Mouse (Mus musculus) embryo, embryonic 11.5 days (tissue): ENCODE data around the gene Lman1l.

Source experiments
- DNase-seq: peaks from one replicate; pipeline ENCODE4 v3.0.0-alpha.2; 2012; ENCODE audit warnings: low read depth, low spot score

Lman1l gene

DNA sequence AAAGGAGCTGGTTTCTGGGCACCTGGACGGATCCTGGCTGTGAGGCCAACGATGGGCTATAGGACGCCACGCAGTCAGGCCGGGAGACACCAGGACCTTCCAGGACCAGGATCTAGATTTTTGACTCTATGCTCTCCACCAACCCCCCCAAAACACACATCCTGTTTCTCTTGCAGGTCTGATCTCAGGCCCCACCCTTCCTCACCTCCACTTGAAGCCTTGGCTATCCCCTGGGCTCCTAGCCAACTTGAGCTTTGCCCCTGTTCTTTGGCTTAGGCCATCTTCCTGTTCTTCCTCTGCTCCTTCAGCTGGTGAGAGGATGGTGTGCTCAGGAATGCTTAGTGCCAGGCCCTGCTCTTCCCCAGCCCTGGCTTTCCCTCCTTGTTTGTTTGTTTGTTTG lies at the start of gene Lman1l:
TSS of gene Lman1l (minus strand) at position 101 of the 400 bp plus-strand sequence.
- no peak for DNase-seq

DNA sequence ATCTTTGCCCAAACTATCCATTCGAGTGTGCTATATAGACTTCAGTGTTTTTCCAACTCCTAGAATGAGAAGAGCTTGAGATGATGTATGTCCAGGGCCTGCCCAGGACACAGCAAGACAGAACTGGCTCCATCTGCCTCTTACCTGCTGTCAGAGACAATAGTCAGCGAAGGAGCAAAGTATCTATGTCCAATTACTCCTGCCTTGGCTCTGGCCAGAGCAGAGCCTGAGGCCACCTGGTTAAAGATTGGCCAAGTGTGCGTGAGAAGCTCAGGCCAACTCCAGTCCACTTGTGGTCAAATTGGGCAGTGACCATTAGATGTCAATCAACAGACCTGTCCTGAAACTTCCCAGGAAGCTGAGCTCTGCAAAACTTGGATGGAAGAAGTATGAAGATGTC lies 49.0 kb upstream of the Lman1l start:
- no peak for DNase-seq

DNA sequence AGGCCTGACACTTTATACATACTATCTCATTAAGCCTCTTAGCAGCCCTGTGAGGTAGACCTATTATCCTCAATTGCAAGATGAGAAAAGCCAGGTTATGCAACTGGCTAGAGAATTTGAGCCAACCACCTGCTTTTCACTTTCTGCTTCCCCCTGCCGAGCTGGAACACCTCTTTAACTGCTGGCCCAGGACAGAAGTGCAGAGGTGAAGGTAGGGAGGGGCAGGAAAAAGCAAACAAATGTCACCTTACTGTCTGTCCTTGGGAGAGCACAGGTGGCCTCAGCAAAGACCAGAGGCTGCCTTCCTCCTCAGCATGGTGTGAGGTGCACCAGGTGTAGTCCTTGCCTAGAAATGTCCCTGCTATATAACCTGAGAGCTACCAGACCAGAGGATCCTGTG lies 47.7 kb upstream of the Lman1l start:
- DNase-seq = no peak

DNA sequence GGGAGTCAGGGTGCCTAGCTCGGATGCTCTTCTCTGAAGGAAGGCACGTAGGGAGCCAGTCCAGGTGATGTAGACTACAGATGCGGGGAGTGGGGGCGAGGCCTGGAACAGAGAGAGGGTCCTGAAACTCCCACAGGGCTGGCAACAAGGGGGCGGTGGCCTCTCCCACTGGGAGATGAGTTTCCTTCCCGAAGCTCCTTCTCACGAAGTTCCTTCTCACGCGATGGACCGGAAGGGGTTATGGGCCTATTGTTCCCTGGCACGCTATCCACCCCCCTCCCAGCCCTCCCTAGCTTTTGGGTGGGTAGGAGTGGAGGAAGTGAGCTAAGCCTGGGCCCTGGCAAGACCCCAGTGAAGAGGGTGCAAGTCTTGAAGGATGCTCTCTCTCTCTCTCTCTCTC lies 47.2 kb upstream of the Lman1l start:
- no peak for DNase-seq

DNA sequence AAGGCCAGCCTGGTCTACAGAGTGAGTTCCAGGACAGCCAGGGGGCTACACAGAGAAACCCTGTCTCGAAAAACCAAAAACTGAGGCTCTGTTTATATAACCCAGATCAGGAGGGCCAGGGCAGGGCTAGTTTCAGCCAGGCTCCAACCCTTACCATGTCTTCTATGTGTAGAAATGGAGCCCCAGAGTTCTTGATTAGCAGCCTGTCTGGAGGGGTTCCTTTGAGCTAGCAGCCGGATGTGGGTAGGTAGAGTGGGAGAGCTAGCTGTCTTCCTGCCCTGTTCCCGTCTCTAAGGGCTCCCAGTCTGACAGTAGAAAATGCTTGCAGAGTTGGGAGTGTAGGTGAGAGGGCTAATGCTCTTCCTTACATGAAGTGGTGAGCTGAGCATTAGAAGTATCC lies 46.6 kb upstream of the Lman1l start:
- no peak for DNase-seq

DNA sequence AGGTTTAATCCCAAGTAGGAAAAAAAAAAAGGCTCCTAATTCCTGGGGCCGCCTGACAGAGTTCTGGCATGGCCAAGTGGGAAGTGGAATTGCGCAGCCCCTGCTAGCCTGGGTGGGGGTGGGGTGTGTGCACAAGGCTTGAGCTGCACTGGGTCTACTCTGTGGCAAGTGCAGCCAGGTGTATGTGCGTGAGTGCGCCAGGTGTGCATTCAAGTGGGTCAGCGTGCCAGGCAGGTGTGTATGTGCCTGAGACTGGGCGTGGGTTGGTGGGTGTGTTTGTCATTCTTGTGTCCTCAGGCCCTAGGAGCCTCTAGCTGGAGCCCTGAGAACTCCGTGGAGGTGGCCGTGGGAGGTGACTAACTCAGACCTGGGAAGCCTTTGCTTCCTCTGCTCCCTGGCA lies 46.0 kb upstream of the Lman1l start:
- no peak for DNase-seq

DNA sequence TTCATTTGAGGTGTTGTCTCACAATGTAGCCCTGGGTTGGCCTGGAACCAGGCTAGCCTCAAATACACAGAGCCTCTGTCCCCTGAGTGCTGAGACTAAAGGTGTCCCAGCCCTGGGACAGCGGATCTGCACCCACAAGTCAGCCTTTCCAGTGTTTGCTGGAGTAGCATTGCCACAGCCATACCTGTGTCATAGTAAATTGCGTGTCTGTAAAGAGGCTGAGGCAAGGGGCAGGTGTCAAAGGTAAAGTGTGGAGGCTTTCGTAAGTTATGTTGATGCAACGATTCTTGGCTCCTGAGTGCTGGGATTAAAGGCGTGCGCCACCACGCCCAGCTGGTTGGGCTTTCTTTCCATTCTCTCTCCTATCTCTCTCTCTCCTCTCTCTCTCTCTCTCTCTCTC lies 44.0 kb upstream of the Lman1l start:
- no peak for DNase-seq

DNA sequence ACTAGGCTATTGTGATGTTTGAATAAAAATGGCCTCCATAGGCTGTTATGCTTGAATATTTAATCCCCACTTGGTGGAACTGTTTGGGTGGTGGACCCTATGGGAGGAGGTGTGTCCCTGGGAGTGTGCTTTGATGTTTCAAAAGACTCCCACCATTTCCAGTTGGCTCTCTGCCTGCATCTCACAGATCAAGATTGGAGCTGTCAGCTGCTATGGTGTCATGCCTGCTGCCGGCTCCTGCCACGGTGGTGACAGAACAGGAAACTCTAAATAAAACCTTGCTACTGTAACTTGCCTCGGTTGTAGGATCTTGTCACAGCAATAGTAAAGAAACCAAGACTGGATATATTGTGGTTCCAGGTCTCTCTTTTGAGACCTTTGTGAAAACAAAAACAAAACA lies 41.0 kb upstream of the Lman1l start:
- DNase-seq = no peak

DNA sequence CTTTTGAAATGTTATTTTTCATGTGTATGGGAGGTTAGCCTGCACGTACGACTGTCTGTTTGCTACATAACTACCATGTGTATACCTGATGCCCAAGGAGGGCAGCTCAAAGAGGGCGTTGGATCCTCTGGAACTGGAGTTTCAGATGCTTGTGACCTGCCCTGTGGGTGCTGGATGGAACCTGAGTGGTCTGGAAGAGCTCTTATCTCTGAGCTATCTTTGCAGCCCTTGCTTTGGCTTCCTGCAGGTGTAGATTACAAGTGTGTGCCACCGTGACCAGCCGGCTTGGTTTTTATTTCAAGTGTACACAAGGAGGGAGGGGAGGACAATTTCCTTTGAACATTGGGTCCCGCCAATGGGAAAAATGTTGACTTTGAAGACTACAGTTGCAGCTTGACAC lies 39.9 kb upstream of the Lman1l start:
- no peak for DNase-seq

DNA sequence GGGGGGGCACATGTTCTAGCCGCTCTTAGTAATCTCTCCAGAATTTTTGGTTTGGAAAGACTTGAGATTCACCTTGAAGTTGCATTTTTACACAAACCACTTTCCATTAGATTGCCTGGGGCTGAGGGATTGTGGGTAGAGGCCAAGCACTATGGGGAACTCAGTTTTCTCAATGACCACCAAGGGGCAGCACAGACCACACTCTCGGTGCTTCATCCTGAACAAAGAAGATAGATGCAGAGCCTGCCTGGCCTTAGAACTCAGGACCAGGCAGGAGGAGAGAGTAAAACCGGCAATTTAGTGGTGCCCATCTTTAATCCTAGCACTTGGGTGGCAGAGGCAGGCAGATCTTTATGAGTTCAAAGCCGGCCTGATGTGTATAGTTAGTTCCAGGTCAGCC lies 39.2 kb upstream of the Lman1l start:
- peak; percentile 62 for DNase-seq

DNA sequence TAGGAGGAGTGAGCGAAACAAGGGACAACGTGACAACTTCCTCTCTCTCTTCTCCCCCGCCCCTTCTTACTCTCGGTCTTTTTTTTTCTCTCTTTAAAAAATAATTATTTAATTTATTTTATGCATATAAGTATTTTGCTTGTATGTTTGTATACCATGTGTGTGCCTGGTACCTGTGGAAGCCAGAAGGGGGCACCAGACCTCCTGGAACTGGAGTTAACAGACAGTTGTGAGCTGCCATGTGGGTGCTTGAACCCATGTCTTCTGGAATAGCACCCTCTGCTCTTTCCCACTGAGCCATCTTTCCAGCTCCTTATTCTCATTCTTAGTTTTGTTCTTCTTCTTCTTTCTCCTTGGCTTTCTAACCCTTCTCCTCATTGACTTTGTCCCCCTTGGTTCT lies 38.4 kb upstream of the Lman1l start:
- DNase-seq = no peak

DNA sequence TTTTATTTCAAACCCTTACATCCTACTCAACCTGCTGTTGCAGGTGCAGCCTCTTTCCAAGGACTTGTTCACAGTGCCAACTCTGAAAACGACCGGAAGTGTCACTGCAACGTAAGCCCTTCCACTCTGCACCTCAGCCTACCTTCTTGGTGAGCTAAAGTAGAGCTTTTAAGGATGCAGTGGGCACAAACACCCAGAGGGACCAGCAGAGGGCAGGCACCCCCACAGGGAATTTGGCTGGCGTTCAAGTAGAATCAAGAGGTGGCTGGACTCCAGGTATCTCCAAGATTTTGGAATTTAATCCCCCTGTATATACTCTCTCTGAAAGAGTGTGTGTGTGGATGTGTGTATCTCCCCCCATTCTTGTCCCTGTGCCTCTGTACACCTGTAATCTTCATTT lies 37.3 kb upstream of the Lman1l start:
- DNase-seq = no peak

DNA sequence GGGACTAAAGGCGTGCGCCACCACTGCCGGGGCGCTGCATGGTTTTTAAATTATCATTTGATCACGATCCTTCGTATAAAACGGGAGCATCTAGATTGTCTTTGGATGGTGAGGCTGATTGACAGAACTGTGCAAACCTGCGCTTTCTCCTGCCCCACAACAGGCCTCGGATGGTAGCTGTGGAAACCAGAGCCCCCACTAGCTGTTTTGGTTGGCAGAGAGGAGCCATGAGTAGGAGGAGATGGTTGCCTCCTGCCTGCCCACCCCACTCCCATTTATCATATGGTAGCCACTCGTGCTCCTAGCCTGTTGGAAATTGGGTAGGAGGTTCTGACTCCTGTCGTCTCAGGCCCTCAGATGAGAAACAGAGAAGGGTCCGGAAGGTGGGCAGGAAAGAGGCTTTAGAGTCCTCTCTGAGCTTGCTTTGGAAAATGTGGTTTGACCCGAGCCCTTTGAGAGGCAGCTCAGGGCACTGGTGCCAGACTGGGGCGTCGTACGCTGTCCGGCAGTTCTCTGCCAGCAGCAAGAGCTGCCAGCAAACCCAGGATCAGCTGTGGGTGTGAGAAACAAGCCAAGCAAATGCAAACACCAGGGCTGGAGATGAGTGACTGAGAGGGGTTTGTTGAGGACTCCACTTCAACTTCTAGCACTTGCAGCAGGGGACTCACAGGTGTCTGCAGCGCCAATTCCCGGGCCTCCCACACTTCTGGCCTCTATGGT lies 36.2 kb upstream of the Lman1l start:
- DNase-seq = no peak

DNA sequence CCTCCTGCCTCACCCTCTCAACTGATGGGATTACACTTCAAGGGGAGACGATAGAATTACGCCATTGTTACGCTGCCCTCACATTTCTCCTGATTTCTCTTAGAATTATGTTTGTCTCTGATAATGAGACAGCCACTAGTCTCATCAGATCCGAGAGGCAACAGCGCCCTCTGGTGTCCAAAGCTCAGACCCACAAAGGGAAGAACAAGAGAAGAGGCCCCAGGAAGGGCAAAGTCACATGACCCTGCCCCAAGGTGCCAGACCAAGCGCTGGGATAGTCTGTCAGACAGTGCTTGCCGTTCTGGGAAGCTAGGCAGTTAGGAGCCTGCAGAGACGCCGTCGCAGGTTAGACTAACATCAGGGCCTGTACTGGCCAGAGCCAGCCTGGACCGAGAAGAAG lies 35.2 kb upstream of the Lman1l start:
- DNase-seq = peak; percentile 91

DNA sequence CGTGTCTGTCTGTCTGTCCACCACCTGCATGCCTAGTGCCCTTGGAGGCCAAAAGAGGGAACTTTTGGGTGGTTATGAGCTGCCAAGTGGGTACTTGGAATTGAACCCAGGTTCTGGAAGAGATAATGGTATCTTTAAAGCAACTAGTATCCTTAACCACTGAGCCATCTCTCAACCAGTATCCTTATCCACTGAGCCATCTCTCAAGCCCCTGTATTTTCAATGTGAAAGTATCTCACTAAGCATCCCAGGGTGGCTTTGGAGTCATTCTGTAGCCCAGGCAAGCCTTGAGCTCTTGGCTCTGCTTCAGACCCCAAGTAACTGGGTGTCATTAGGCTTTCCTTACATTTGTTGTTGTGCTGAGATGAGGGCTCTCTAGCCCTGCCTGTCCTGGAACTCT lies 34.4 kb upstream of the Lman1l start:
- DNase-seq = no peak

DNA sequence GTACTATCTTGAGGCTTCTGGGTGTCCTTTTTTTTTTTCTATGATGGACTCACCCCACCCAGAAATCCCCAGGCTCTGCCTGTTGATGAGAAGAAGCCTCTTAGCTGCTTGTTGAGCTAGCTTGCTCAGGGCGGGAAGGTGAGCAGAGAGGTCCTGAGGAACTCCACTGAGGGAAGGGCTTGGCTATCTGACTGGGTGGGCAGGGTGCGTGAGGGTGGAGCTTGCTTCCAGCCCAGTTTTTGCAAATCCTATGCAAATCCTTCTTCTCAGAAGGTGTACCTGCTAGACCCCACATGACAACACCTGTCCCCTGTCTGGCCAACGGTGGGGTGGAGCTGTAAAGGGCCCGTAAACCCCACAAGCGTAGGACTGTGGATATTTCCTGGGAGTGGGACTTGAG lies 32.7 kb upstream of the Lman1l start, which contains the start of gene Csk:
TSS of gene Csk (minus strand) at position 349 of the 400 bp plus-strand sequence.
- no peak for DNase-seq

DNA sequence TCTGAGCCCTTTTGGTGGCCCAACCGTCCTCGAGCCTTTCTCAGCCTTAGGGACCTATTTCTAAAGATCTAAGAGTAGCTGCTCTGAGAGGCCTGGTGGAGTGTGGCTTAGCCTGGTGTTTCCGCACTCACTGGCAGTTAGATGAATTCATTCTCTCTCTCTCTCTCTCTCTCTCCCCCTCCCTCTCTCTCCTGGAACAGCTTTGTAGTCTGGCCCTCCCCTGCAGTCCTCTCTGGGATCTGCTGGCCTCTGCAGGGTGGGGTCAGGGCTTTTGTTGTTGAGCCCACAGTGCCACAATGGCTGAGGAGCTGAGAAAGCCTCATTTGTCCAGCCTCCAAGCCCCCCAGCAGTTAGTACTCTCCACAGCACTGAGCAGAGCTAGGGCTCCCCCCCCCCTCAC lies 32.3 kb upstream of the Lman1l start:
- DNase-seq = no peak

DNA sequence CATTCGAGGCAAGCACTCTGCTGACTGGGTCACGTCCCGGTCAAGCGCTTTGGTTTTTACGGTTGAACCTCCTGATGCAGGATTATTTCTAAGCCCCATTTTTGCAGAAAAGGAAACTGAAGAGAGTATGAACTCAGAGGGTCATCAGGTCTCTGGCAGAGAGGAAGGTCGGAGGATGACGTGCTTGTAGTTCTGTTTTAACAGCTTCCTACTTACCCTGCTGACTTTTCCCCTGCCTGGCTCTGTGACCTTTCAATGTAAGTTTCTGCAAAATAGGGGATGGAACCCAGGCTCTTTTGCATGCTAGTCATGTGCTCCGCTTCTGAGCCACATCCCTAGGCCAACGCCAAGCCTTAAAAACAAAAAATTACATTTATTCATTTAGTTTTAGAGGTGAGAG lies 31.8 kb upstream of the Lman1l start:
- no peak for DNase-seq

DNA sequence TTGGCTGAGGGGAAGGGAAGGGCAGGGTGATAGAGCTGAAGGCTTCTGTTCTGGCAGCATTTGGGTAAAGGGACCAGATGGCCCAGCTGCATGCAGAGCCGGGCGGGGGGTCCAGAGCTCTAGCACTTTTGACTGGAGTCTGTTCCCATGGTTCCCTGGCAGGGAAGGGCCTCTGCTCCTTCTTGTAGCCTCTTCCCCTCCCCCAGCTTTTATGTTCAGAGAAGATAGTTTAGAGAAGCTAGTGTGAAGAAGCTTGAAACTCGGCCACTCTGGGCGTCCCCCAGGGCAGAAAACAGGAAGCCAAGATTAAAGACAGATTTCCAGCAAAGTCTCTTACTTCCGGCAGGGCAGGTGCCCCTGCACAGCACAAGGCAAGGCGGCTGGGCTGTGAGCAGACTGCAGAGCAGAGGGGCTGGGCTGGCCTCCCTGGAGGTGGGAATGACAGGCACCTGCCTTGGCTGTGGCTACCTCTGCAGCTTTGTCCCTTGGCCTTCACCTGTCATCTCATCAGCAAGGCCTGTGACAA lies 30.3 kb upstream of the Lman1l start:
- no peak for DNase-seq

DNA sequence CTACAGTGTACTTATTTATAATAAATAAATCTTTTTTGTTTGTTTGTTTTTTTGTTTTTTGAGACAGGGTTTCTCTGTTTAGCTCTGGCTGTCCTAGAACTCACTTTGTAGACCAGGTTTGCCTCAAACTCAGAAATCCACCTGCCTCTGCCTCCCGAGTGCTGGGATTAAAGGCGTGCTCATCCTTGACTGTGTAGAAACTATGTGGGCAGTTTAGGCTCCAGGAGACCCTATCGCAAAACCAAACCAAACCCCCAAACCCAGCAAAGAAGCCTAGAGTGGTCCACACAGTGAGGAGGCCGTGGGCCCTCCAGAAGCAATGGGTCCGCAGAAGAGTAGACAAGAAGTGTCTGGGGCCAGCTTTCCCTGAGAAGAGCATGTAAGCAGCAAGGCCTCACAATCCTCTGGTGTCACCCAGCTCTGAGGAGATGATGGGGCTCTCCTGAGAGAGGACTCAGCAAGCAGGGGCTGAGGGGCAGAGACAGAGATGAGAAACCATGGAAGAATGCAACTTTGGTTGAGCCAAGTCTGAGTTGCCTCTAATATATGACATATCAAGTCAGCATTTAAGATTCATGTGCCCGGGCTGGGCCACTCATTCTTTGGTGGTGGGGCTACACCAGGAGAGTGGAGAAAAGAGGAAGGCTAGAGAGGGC lies 29.7 kb upstream of the Lman1l start:
- DNase-seq = no peak

DNA sequence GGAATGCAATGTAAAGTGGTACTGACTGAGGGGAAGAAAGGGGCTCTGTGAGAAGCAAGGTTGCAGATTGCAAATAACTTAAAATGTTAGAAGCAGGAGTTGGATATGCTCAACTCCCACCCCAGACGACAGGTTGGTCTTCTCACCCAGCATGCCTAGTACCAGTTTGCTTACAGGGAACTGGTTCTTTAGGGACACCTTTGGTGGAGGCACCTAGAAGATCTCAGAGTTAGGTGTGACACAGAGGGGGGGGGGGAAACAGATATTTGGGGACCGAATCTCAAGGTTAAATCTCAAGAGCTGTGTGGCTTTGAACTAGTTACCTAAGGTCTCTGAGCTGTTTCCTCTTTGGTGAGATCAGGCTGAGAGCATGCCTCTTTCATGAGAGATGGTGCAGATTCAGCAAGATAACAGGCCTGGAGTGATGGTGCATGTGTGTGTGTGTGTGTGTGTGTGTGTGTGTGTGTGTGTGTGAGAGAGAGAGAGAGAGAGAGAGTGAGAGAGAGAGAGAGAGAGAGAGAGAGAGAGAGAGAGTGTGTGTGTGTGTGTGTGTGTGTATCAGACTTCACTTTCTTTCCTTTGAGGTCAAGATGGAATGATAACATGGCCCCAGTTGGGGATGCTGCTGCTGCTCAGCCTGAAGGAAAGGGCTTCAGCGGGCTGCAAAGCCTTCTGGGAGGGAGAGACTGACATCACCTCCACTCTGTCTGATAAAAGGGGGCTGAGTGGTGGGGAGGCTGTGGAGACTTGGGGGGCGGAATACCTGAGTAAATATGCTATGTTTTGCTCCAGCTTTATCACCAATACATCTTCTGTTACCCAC lies 26.9 kb upstream of the Lman1l start:
- DNase-seq = no peak

DNA sequence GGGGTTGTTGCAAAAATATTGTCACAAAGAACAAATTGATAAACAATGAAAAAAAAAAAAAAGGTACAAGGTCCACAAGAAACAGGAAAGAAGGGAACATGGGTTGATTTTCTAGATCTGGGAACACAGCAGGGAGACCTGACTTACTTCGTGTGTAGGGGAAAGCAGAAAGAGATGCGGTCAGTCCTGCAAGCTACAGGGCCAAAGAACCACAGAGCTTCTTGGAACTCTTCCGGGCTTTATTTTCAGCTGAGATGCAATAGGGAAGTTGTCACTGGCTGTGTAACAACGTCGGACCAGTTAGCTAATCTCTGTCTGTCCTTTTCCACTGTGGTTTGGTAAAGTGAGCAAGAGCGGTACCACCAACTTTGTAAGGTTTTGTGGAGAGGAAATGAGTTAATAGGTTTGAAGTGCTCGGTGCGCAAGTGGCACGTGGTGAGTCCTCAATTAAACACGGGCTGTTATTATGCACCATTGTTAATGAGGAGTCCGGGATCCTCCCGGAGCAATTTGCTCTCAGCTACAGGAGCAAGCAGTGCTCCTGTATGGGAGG lies 26.1 kb upstream of the Lman1l start:
- DNase-seq = no peak
